Mouse (Mus musculus) midbrain, embryonic 16.5 days (tissue): ENCODE data around the gene Rabep2. TPM values are rescaled to one million over a fixed set of nuclear protein-coding genes. Genes with fewer than 3 reads are reported as not detected.

Experiments
- ATAC-seq: fragments of 200-750 bp; cut with Nextera tagmentation; 2 replicates; pipeline ENCODE4 v1.8.0; 2017; ENCODE audit warnings: moderate TSS enrichment
- H3K27ac ChIP-seq: fragments of 300-500 bp; sonication (generic); 2 replicates; pipeline ENCODE4 v1.5.1; 2014; ENCODE audit warnings: mild to moderate bottlenecking, low read length, mixed read lengths
- H3K27me3 ChIP-seq: fragments of 300-500 bp; sonication (generic); 2 replicates; pipeline ENCODE4 v1.6.1; 2014; ENCODE audit warnings: low read depth, low read length, mixed read lengths; ENCODE audit not compliant: control insufficient read depth, insufficient read depth
- H3K36me3 ChIP-seq: fragments of 300-500 bp; sonication (generic); 2 replicates; pipeline ENCODE4 v1.6.1; 2014; ENCODE audit warnings: mild to moderate bottlenecking, low read length, moderate library complexity, mixed read lengths; ENCODE audit not compliant: control insufficient read depth, insufficient read depth
- H3K4me1 ChIP-seq: fragments of 300-500 bp; sonication (generic); 2 replicates; pipeline ENCODE4 v1.6.1; 2014; ENCODE audit warnings: mild to moderate bottlenecking, low read length, mixed read lengths; ENCODE audit not compliant: control insufficient read depth, insufficient read depth
- H3K4me2 ChIP-seq: fragments of 300-500 bp; sonication (generic); 2 replicates; pipeline ENCODE4 v1.6.1; 2014; ENCODE audit warnings: mild to moderate bottlenecking, low read length, mixed read lengths
- H3K4me3 ChIP-seq: fragments of 300-500 bp; sonication (generic); 2 replicates; pipeline ENCODE4 v1.5.1; 2014; ENCODE audit warnings: low read depth, mild to moderate bottlenecking, low read length, moderate library complexity, mixed read lengths
- H3K9ac ChIP-seq: fragments of 300-500 bp; sonication (generic); 2 replicates; pipeline ENCODE4 v1.6.1; 2014; ENCODE audit warnings: low read depth, low read length, mixed read lengths
- H3K9me3 ChIP-seq: fragments of 300-500 bp; sonication (generic); replicated peaks from 2 replicates; pipeline ENCODE4 v1.6.1; 2014; ENCODE audit warnings: mild to moderate bottlenecking, low read length, mixed read lengths; ENCODE audit not compliant: control insufficient read depth, poor library complexity, severe bottlenecking
- WGBS: fragments of 180-500 bp; shearing (Covaris S2); extraction: QIAGEN DNeasy Blood & Tissue Kit; methylation state at CpG from one replicate; pipeline ENCODE4 v1.1.7; 2014; 5-methylcytosine and 5-hydroxymethylcytosine counted together
- polyA plus RNA-seq: library from polyadenylated mRNA; unstranded; fragments of >200 nt; fragmentation: Nextera tagmentation; extraction: Ambion mirVana; gene quantifications from 2 replicates; pipeline ENCODE4 v1.2.1, GENCODE M21; 2015

Rabep2 gene
- polyA plus RNA-seq, 1 experiment from 2014 or later: 22.9 TPM

DNA sequence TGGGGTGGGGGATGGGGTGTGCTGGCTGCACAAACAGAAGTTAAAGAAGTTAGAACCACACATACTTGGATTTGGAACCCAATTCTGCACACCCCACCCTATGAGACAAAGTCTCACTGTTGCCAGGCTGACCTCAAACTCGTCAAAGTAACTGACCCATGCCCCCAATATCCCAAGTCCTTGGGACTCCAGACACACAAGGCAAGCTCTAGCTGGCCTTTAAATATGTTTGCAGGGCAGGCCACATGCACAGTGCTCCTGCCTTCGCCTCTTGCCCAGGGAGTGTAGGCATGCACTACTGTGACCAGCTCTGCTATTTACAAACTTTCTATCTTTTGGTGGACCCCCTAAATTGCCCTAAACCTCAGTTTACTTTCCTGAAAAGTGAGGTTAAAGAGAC, 26.7 kb downstream of the Rabep2 start:
- H3K4me2 ChIP-seq: no peak overlapping the region
- H3K4me1 ChIP-seq: no peaks in the 10 kb centered on the region
- no peak overlapping the region for H3K27ac ChIP-seq
- WGBS: 81% methylated on average over 2 of the region's 2 CpGs
- no peaks in the 10 kb centered on the region for H3K9me3 ChIP-seq
- H3K27me3 ChIP-seq: no peaks in the 10 kb centered on the region; the same call in 1 of the 2 replicates
- H3K4me3 ChIP-seq: no peak overlapping the region
- no peaks in the 10 kb centered on the region for H3K36me3 ChIP-seq
- H3K9ac ChIP-seq: no peak overlapping the region
- no peak for ATAC-seq

DNA sequence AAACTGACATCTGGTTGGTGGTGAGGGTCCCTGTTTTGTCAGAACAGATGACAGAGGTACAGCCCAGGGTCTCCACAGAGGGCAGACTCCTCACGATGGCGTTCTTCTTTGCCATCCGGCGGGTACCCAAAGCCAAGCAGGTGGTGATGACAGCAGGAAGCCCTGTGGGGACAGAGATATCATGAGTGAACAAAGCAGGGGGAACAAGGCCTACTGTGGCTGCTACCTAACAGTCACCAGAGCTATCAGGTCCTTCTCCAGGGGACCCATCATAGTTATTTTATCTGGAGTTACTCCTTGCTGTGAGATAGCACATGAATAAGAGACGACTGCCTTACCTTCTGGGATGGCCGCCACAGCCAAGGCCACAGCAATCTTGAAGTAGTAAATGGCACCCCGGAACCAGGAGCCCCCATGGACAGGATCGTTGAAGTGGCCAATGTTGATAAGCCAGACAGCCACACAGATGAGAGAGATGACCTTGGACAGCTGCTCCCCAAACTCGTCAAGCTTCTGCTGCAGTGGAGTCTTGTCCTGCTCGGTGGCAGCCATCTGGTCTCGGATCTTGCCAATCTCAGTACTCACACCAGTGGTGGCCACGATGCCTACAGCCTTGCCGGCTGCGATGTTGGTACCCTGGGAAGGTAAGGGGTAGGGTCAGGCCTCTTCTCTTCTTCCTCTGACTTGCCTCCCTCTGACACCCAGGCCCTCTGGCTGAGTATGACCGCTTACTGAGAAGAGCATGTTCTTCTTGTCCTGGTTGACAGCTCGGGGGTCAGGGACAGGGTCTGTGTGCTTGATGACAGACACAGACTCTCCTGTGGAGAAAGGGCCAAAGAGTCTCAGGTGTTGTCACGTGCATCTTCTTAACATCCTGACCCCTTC, 28.1 kb downstream of the Rabep2 start:
- no peaks in the 10 kb centered on the region for H3K4me1 ChIP-seq
- no peak overlapping the region for H3K27ac ChIP-seq
- 91% methylated on average over 17 of the region's 17 CpGs for WGBS
- no peaks in the 10 kb centered on the region for H3K9me3 ChIP-seq
- no peak overlapping the region for H3K4me3 ChIP-seq
- H3K4me2 ChIP-seq: no peak overlapping the region
- no peaks in the 10 kb centered on the region for H3K36me3 ChIP-seq
- no peaks in the 10 kb centered on the region; the same call in 1 of the 2 replicates for H3K27me3 ChIP-seq
- no peak overlapping the region for H3K9ac ChIP-seq
- no peak for ATAC-seq

DNA sequence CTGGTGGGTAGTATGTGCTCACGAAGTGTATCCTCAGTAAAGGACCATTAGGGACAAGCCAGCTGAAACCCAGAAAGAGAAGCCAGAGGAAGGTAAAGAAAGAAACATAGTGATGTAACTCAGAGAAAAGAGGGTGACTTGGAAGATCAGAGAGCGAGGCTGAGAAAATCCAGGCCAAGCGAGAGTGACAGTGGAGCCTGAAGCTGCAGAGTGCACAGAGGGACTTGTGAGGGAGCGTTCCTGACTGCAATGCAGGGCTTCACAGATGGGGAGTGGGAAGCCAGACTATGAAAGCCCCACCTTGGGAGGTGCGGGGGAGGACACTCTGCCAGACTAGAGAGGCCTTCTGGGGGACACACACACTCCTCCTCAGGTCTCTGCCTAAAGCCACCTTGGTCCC, 29.7 kb downstream of the Rabep2 start:
- WGBS: 75% methylated on average over 5 of the region's 5 CpGs
- Histone ChIP-seq H3K9me3 (no peaks in the 10 kb centered on the region), H3K4me2 (no peak overlapping the region), H3K27ac (no peak overlapping the region), H3K36me3 (no peaks in the 10 kb centered on the region), H3K4me3 (no peak overlapping the region), H3K27me3 (no peaks in the 10 kb centered on the region; the same call in 1 of the 2 replicates), H3K4me1 (no peaks in the 10 kb centered on the region), H3K9ac (no peak overlapping the region)
- no peak for ATAC-seq

DNA sequence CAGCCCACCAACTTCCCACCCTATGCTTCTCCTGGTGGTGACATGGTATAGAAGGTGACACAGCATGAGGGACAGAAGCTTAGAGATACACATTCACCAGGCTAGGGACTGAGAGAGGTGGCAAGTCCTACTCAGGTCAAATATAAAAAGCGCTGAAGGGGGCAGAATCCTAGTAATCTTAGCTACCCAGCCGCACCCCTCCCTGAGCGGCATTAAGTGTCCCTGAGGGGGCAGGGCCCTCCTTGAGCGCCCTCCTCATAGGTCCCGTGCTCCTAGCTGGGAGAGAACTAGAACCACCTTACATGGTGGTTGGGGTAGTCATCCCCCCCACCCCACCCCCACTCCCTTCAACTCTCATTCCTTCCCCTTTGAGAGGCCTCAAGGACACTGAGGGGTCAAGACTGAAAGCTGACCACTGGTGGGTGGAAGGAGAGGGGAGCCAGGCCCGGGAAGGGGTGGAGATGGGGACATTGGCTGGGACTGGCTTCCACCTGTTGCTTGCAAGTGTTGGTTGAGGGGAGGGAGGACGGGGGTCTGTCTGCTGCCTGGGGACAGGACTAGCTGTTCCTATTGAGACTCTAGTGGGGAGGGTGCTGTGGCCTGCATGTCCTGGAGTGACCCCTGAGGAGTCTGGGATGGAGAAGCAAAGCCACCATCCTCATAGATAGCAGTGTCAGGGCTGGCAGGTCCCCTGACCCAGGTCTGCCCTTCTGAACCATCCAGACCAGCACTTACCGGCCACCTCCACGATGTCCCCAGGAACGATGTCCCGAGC, 30.5 kb downstream of the Rabep2 start:
- 84% methylated on average over 11 of the region's 11 CpGs for WGBS
- no peaks in the 10 kb centered on the region for H3K36me3 ChIP-seq
- ATAC-seq: no peak
- no peaks in the 10 kb centered on the region for H3K9me3 ChIP-seq
- H3K27me3 ChIP-seq: no peaks in the 10 kb centered on the region; the same call in 1 of the 2 replicates
- no peak overlapping the region for H3K4me3 ChIP-seq
- H3K4me2 ChIP-seq: no peak overlapping the region
- H3K27ac ChIP-seq: no peak overlapping the region
- no peaks in the 10 kb centered on the region for H3K4me1 ChIP-seq
- H3K9ac ChIP-seq: no peak overlapping the region

DNA sequence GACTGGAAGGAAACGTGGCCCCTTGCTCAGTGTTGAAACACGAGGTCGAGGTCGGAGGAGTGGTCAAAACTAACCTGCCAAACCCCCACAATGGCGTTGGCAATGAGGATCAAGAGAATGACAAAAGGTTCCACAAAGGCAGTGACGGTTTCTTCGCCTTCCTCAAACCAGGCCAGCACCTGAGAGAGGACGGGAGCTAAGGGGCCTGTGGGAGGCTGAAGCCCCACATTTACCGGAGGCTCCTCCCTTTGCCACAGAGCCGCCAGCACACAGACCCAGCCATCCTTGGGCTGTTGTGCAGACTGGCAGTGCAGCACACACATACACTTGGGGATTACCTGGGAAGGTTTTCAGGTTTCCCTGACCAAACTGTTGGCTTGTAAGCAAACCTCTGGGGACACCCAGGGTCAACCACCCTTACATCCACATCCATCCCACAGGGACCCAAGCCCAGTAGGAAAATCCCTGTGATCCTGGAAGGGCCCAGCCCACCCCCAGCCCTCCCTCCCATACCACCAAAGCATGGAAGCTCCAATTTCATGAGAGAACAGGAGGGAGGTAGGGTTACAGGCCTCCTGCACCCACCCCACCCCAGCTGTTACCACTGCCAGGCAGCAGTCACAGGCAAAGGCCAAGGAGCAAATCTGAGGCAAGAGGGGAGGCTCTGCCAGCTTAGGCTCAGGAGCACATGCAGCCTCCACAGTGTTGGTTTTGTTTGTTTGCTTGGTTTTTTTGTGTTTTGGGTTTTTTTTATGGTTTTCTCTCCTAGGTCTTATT, 32.3 kb downstream of the Rabep2 start:
- Histone ChIP-seq H3K4me1 (no peaks in the 10 kb centered on the region), H3K9me3 (no peaks in the 10 kb centered on the region), H3K4me2 (no peak overlapping the region), H3K27ac (no peak overlapping the region), H3K9ac (no peak overlapping the region), H3K36me3 (no peaks in the 10 kb centered on the region), H3K4me3 (no peak overlapping the region), H3K27me3 (no peaks in the 10 kb centered on the region)
- WGBS: 52% methylated on average over 10 of the region's 10 CpGs
- no peak for ATAC-seq

DNA sequence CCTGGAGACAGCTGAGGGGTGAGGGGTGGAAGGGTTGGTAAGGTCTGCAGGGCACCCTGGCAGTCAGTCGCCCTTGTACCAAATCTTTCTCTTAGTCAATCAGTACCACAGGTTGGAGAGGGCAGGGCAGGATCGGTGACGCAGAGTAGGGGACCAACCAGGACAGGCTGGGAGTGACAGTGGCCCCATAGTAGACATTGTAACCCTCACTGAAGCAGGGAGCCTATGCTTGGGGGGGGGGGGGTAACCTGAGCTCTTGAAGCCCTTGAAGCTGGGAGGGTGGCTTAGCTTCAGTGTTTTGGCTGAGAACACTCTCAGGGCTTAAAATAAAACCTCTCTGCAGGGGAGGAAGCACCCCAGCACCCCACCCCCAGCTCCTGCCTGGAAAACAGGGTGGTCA, 33.1 kb downstream of the Rabep2 start:
- Histone ChIP-seq H3K27me3 (no peaks in the 10 kb centered on the region), H3K9ac (peak overlapping the region; percentile 24; the same call in 1 of the 2 replicates), H3K27ac (no peak overlapping the region), H3K4me1 (no peaks in the 10 kb centered on the region), H3K36me3 (peaks cover 4% of the 10 kb centered on the region), H3K9me3 (no peaks in the 10 kb centered on the region), H3K4me3 (no peak overlapping the region), H3K4me2 (no peak overlapping the region)
- 67% methylated on average over 3 of the region's 3 CpGs for WGBS
- ATAC-seq: no peak

DNA sequence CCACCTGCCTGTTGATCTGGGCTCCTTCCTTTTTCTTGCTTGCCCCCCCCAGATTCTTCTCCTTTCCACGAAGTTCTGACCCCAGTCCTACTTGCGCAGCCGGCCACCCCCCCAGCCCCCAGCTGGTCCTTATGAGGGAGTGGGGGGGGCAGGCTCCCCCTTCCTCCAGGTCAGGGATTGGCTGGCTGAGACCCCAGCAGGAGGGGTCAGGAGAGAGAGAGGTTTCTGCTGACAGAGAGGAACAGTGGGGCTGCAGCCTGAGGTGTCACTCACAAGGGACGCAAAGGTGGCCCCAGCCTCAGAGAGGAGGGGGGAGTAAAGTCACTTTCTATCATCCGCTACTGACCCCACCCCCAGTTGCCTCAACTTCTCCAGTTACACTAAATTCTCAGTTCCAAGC, 34.4 kb downstream of the Rabep2 start, which contains the start of gene Atp2a1:
Gene Atp2a1, minus strand, starts transcription at position 105 of the 400 bp plus-strand sequence.
- H3K4me3 ChIP-seq: no peak within 1 kb of the TSS
- ATAC-seq: no peak
- H3K36me3 ChIP-seq: peaks cover 16% of the 10 kb centered on the region
- no peaks in the 10 kb centered on the region for H3K4me1 ChIP-seq
- H3K4me2 ChIP-seq: no peak within 1 kb of the TSS
- no peaks in the 10 kb centered on the region for H3K9me3 ChIP-seq
- WGBS: 46% methylated on average over 5 of the region's 5 CpGs
- H3K27me3 ChIP-seq: no peaks in the 10 kb centered on the region
- no peak within 1 kb of the TSS for H3K27ac ChIP-seq
- peak within 1 kb of the TSS; percentile 24; the same call in 1 of the 2 replicates for H3K9ac ChIP-seq

DNA sequence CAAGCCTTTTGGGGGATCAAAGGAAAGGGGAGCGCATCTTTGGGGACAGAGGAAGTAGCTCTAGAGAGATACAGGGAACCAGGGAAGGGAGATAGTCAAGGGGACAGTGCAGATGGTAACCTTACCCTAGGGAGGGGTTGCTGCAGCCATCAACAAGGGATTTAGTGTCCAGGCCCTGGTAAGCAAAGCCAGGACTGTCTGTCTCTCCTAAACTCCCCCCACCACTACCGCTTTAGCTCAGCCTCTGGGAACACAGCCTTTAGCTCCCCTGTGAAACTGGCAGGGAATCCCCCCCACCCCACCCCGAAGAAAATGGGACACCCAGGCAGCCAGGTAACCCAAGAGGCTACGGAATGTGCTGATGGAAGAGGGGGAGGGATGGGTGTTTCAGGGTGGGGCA, 35.0 kb downstream of the Rabep2 start:
- H3K27ac ChIP-seq: no peak overlapping the region
- no peaks in the 10 kb centered on the region for H3K27me3 ChIP-seq
- no peak overlapping the region for H3K4me2 ChIP-seq
- H3K4me1 ChIP-seq: no peaks in the 10 kb centered on the region
- no peaks in the 10 kb centered on the region for H3K9me3 ChIP-seq
- WGBS: 62% methylated on average over 4 of the region's 4 CpGs
- H3K36me3 ChIP-seq: peaks cover 20% of the 10 kb centered on the region
- H3K4me3 ChIP-seq: no peak overlapping the region
- no peak for ATAC-seq
- no peak overlapping the region for H3K9ac ChIP-seq
